Mouse (Mus musculus) thymus, postnatal 25 days (tissue): ENCODE measurements at regions not wholly inside any gene's neighbourhood (a gene's known extent, or its start where the extent isn't known, plus 50 kb on each side); places are given as distances from the start of the nearest gene placed in this dataset.
"Not testable (repeated sequence)": the region's sequence is repeated elsewhere in the genome, so short reads cannot be mapped to it uniquely, and the experiment has no call there.

ENCODE experiments used
- DNase-seq: peaks from one replicate; pipeline ENCODE4 v3.0.0; 2022

DNA sequence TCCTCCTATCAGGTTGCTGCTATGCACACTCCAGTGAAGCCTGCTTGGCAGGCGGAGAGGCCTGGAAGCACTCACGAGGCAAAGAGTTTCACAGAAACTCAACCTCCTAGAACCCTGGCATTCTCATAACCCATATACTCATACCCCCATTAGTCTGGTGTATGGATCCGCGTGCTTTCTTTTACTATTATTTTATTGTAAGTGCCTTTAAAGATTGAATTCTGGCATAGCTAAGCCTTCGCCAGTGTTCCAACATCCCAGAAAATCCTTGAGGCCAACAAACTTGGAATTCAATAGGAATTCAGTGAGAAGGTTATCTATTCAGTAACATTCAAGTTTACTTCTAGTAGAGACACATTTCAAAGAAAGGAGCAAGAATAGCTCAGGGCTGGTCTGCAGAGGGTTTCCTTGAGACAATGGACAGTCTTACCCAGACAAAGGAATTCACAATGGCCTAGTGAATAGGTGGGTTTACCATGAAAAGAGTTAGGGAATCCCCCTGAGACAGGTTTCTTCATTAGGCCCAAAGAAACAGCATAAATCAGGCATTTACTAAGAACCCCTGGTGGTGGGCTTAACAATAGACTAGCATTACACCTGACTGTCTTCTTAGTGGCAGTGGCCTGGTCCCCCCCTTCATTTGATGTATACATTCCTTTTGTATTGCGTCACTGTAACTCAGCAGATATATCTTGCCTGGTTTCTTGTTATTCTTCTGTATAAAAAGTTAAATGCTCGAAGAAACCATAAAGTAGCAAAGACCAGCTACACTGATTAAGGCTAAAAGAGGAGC, 80.8 kb upstream of the Gm15446 start:
- DNase-seq = not testable (repeated sequence)

- not testable (repeated sequence) for DNase-seq
Observed at GRCm38 (mm10) chr5:109844236-109844635, 79.0 kb upstream of the Gm15446 start.

GRCm38 (mm10) chr5:109844753-109845186, 78.4 kb upstream of the Gm15446 start:
- DNase-seq = peak; percentile 72

GRCm38 (mm10) chr5:109851225-109851624, 72.0 kb upstream of the Gm15446 start:
- DNase-seq = not testable (repeated sequence)

GRCm38 (mm10) chr5:109860402-109860801, 62.8 kb upstream of the Gm15446 start:
- no peak for DNase-seq

DNA sequence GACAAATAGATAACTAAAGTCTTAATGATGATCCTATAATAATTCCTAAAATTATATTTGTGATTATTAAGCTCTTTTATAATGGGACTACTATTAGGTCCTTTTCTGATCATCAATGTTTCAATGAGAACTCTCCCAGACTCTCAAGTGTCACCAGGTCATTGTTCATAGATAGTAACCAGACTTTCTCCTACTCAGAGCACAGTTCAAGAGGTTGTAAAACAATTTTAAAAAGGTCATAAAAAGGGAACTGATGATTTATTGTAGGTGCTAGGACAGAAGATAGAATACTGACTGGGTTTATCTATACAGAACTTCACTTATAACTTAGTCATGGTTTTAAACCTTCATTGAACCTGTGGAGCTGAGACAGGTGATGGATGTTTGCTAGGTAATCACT, 58.7 kb upstream of the Gm15446 start:
- not testable (repeated sequence) for DNase-seq

DNA sequence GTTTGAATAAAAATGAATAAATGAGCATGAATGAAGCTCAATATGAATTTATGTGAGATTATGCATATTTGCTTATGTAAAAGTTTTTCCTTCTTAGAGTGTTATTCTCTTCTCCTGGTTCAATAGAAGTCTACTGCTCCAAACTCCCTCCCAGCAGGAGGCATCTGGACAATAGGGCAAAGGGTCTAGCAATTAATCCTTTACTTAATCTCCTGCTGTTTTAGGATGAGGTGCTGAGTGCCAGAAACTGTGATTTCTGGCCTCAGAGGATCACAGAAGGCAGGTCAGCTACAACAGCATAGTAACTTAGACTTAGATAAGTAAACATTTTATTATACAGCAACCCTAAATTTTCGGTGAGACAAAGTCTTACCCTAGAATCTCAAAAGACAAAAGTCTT, 57.6 kb upstream of the Gm15446 start:
- no peak for DNase-seq

GRCm38 (mm10) chr5:109866337-109867126, 56.7 kb upstream of the Gm15446 start:
- peak; percentile 87 for DNase-seq

GRCm38 (mm10) chr5:109867221-109867620, 56.0 kb upstream of the Gm15446 start:
- not testable (repeated sequence) for DNase-seq
